Mouse (Mus musculus) embryonic stem cell, embryonic (primary cell): ENCODE measurements around the gene Olfr678.
"Not testable (repeated sequence)": the region's sequence is repeated elsewhere in the genome, so short reads cannot be mapped to it uniquely, and the experiment has no call there.

ENCODE experiments used
- CTCF ChIA-PET, 4 experiments: fragments of 300-600 bp in 2 of 4; fragments of 350-600 bp in 2 of 4; sonication (Branson Sonifier 250); formaldehyde crosslinking; loops; one replicate each; lab custom pipeline; 2022; ENCODE audit warnings: inconsistent platforms in 2 of 4; lab: Charles Lee
- POLR2A ChIA-PET, 4 experiments: fragments of 300-600 bp in 2 of 4; fragments of 350-600 bp in 2 of 4; sonication (Branson Sonifier 250); formaldehyde crosslinking; loops; one replicate each; lab custom pipeline; 2022; ENCODE audit warnings: antibody characterized with exemption in 4 of 4, inconsistent platforms in 1 of 4; lab: Charles Lee

Olfr678 gene

DNA sequence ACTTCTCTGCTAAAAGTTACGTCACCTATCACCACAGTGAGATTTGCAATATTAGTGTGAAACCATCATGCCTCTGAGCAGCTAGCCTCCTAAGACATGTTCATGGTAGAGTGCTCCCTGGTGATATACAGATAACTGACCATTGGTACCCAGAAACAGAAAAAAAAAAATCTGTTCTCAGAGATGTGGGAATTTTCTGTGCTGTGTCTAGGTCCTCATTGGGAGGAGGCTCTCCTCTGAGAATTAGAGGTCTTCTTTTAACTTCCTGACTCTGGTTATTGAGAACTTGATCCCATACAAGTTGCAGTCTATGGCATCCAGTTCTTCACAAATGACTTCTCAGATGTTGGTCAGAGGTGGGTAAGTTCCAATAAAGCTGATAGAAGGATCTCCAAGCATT lies at the start of gene Olfr678:
TSS of gene Olfr678 (plus strand) at position 301 of the 400 bp plus-strand sequence.
- ChIA-PET POLR2A (no interaction called here), CTCF (no interaction called here)

DNA sequence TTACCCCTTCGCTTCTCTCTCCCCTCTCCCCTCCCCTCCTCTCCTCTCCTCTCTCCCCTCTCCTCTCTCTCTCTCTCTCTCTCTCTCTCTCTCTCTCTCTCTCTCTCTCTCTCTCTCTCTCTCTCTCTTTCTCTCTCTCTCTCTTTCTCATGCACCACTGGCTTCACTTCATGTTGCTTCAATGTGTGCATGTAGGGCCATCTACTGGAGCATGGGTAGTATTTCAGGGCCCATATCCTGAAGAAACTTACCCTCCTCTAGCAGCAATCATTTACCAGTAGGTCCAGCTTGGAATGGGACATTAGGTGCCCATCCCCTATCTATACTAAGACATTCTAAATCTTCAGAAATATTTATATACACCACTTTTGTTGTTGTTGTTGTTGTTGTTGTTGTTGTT lies 41.7 kb upstream of the Olfr678 start:
- ChIA-PET CTCF (interaction anchor here in 1 of 4 experiments (0.7 kb wide), 1 partner anchor 728 kb away, joined by 4 read pairs; no protein-coding TSS in a partner anchor), POLR2A (no interaction called here)

DNA sequence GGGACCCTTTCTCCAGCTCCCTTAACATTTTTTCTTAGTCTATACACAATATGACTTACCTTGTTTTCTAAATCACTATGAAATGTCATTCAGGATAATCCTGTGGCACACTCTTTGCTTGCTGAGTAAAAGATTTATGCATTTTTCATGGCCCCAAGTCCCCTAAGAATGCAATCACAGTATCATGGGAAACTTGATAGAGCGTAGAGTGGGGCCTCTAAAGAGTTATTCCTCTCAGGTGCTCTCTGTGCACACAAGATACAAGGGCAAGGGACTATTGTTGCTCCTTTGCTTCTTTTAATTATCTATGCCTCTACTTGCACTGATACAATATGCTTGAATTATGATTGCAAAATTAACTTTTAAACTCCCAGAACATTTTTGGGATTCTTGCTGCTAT lies 35.9 kb upstream of the Olfr678 start, which contains the start of gene Olfr675:
TSS of gene Olfr675 (minus strand) at position 101 of the 400 bp plus-strand sequence.
- CTCF ChIA-PET: no interaction called here

DNA sequence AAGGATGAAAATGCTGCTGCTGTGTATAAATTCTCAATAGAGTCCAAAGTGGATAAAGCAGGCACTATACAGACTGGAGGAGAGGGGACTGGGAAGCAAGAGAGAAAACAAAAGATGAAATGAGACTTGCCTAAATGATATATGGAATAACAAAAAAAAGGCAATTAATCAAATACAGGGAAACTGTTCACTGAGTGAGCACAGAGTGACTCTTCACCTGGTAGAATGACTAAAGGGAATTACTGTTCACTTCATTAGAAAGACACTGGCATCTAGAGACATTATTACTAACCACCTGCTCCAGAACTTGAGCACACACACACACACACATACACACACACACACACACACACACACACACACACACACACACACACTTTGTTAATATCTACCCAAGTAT lies 31.9 kb upstream of the Olfr678 start, which contains the start of gene Olfr676:
TSS of gene Olfr676 (plus strand) at position 301 of the 400 bp plus-strand sequence.
- CTCF ChIA-PET: interaction anchor here in 1 of 4 experiments (0.6 kb wide), 1 partner anchor 385 kb away, joined by 13 read pairs; no protein-coding TSS in a partner anchor
- POLR2A ChIA-PET: interaction anchor here in 1 of 4 experiments (0.6 kb wide), 1 partner anchor 488 kb away, joined by 3 read pairs; no protein-coding TSS in a partner anchor

More for the DNA sequence above, 35.9 kb upstream of the Olfr678 start, which contains the start of gene Olfr675:
- POLR2A ChIA-PET: no interaction called here

DNA sequence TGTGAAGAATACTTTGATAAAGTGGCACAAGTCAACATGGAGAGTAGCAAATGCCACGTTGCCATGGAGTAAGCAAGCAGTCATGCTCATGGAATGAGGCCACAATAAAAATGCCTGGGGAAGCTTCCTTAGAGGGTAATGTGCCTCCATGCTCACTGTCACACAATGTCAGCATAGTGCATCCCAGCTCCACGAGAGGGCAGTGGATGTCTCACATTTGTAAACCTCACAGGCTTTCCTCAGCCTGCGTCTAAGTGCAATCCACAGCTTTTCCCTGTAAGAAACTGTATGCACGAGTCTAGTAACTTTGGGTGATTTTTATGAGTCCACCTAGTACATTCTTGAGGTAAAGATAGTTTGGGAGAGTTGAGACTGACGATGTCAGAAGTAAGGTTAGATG lies 30.4 kb upstream of the Olfr678 start:
- POLR2A ChIA-PET, CTCF ChIA-PET: not testable (repeated sequence)

DNA sequence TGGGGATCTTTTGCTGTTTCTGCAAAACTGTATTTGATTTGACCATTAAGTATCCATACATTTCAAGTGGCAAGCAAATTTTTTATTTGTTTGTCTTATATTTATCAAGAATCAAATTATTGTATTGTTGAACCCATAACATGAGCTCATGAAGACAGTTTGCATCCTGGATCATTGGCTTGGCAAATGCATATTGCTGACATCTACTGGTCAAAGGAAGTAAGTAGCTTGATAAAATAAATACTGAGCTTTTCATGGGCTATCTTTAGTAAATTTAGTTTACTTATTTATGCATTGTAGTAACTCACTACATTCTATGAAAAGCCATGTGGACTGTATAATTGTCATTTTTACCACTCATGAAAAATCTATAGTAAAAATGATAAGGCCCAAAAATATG lies 5.3 kb upstream of the Olfr678 start:
- ChIA-PET CTCF (no interaction called here), POLR2A (no interaction called here)

DNA sequence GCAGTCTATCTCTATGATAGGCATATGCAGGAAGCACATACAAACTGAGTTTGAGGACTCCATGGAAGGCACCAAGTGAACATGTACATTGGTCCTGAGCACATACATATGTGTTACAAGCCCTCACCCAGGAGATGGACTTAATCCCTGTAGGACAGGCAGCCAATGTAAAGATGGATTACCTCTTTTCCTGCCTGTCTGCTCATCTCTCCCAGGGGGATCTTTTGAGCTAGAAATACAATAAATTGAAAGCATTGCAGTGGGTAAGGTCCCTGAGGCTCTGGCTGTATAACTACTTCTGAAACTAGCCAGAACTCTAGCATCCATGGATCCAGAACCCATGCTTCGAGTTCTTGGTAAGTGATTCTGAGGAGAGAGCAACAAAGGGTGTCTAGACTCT lies 16.6 kb downstream of the Olfr678 start, which contains the start of gene Olfr679:
TSS of gene Olfr679 (plus strand) at position 301 of the 400 bp plus-strand sequence.
- ChIA-PET CTCF (no interaction called here), POLR2A (no interaction called here)

DNA sequence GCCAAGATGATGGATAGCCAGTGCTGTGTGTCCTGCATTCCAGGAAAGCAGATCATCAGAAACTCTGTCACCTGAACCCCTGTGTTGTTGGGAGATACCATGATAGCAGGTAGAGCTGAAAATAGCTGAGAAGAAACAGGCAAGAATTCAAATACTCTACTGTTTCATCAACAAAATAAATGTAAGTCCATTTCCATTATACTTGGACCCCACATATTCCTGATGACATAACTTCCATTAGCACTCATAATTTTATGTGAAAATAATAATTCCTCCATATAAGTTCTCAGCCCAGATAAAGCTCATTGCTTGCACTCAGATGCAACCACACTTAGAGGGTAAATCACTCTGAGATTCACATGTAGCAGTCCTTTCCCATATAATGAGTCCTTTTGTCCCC lies 28.4 kb downstream of the Olfr678 start, which contains the start of gene Olfr680-ps1:
TSS of gene Olfr680-ps1 (minus strand) at position 101 of the 400 bp plus-strand sequence.
- POLR2A ChIA-PET, CTCF ChIA-PET: not testable (repeated sequence)

DNA sequence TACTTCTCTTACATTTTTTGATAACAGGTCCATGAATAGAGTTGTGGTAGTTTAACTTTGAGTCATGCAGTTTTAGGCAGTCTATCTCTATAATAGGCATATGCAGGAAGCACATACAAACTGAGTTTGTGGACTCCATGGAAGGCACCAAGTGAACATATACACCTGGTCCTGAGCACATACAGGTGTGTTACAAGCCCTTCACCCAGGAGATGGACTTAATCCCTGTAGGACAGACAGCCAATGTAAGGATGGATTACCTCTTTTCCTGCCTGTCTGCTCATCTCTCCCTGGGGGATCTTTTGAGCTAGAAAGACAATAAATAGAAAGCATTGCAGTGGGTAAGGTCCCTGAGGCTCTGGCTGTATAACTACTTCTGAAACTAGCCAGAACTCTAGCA lies 52.3 kb downstream of the Olfr678 start, which contains the start of gene Olfr681:
TSS of gene Olfr681 (plus strand) at position 301 of the 400 bp plus-strand sequence.
- ChIA-PET POLR2A (no interaction called here), CTCF (no interaction called here)
